ENCODE assay signal across 9 mouse cellular contexts in the genomic region with DNA sequence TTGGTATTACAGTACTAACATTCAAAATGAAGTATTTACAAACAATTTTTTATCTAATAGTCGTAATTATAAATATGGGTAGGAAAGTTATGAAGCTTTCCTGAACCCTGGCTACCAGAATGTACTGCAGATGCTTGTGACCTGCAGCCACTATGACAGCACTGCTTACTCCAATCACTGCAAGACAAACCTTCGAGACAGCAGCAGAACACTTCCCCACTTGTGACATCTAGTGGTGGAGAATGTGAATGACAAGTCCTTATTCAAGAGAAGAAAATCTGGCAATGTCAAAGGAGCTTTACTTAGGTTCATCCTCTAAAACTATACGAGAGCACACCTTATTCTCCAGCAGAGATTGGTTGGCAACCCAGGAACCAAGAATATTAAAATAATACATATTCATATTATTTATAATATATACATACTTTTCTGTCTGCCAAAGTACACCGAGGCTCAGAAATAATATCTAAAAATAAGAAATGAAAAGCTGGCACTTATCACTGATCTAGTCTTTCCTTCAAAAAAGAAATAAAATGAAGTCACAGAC.
DNase-seq lines count a peak whose midpoint lies in the region; ATAC-seq lines count a peak whose summit lies in the region.
"Had no signal": no experiment of that assay in that cellular context is flagged by ENCODE, and none has a peak within 500 bp of the region (broad histone marks: within the 10 kb centered on the region; RNA-seq: fewer than 3 reads in every experiment).

No protein-coding gene starts in this region.

- no peak overlapping the region for H3K9ac ChIP-seq in embryonic facial prominence, embryonic 14.5 days (ENCODE audit: low read depth, low read length)
- H3K9ac ChIP-seq: embryonic facial prominence, embryonic 12.5 days had no signal

- DNase-seq in heart, postnatal 10 days: peak; percentile 28 to 55
- DNase-seq in heart, postnatal 25 days (ENCODE audit: low spot score): no peak
- peak; percentile 70 for DNase-seq in 416B (ENCODE audit: low read depth)
- peak; percentile 23 for DNase-seq in MEL-GATA-1-ER (ENCODE audit: extremely low read depth, low read depth)
- DNase-seq in embryonic facial prominence, embryonic 14.5 days (ENCODE audit: low spot score): peak; percentile 59
- peak; percentile 58 for DNase-seq in kidney, postnatal 14 days
- peak; percentile 36 for DNase-seq in naive thymus-derived CD4-positive, alpha-beta T cell, adult 2 months (ENCODE audit: low read depth)
- DNase-seq in spleen, postnatal 10 days (ENCODE audit: low spot score in 2 of 2): no peak

- no peak overlapping the region for H3K4me2 ChIP-seq in embryonic facial prominence, embryonic 14.5 days (ENCODE audit: low read depth, low read length)
- H3K4me2 ChIP-seq: embryonic facial prominence, embryonic 12.5 days had no signal

- no peaks in the 10 kb centered on the region for H3K9me3 ChIP-seq in embryonic facial prominence, embryonic 14.5 days (ENCODE audit: control insufficient read depth, low read length)
- H3K9me3 ChIP-seq: embryonic facial prominence, embryonic 12.5 days had no signal

- 31% methylated on average over 4 of the region's 4 CpGs for WGBS in embryonic facial prominence, embryonic 14.5 days

- H3K27me3 ChIP-seq in embryonic facial prominence, embryonic 14.5 days (replicated peaks; ENCODE audit: control insufficient read depth, insufficient read depth, low read length): no peaks in the 10 kb centered on the region
- H3K27me3 ChIP-seq: embryonic facial prominence, embryonic 12.5 days had no signal

- no peaks in the 10 kb centered on the region for H3K36me3 ChIP-seq in embryonic facial prominence, embryonic 14.5 days (ENCODE audit: control insufficient read depth, insufficient read depth, low read length)
- H3K36me3 ChIP-seq: embryonic facial prominence, embryonic 12.5 days had no signal

- H3K4me3 ChIP-seq in embryonic facial prominence, embryonic 14.5 days (ENCODE audit: low read depth, low read length): no peak overlapping the region
- H3K4me3 ChIP-seq: embryonic facial prominence, embryonic 12.5 days had no signal

- no peak for ATAC-seq in embryonic facial prominence, embryonic 14.5 days (ENCODE audit: low read depth)

- no peaks in the 10 kb centered on the region for H3K4me1 ChIP-seq in embryonic facial prominence, embryonic 14.5 days (ENCODE audit: control insufficient read depth, insufficient read depth, low read length)
- H3K4me1 ChIP-seq: embryonic facial prominence, embryonic 12.5 days had no signal

- intact Hi-C loops in heart, postnatal 10 days (cut with DNase I): no loop called here
- intact Hi-C loops in heart, postnatal 25 days (cut with DNase I): loop anchor here (1.0 kb wide), 1 partner anchor 86 kb away; no protein-coding TSS in a partner anchor

- no peak overlapping the region for H3K27ac ChIP-seq in embryonic facial prominence, embryonic 14.5 days (replicated peaks; ENCODE audit: low read depth, low read length)
- H3K27ac ChIP-seq: embryonic facial prominence, embryonic 12.5 days had no signal

Comparison
In these comparisons a context has a peak if more than half of its experiments do, and no peak if none do; other contexts are left out.
1. DNase-seq: peak in heart, postnatal 10 days (2 of 2), 416B (single experiment), MEL-GATA-1-ER (single experiment), embryonic facial prominence, embryonic 14.5 days (single experiment), kidney, postnatal 14 days (single experiment) and naive thymus-derived CD4-positive, alpha-beta T cell, adult 2 months (single experiment); none in heart, postnatal 25 days (single experiment) and spleen, postnatal 10 days (0 of 2).